Mouse (Mus musculus) MEL (cell line): Measurements from ENCODE around the gene Rplp2. TPM values are rescaled to one million over a fixed set of nuclear protein-coding genes. Genes with fewer than 3 reads are reported as not detected.

Source experiments
- DNase-seq: peaks from one replicate; pipeline ENCODE4 v3.0.0; 2011; ENCODE audit warnings: low read depth, low spot score
- H3K27ac ChIP-seq: 2 replicates; pipeline ENCODE4 v1.5.1; 2012; ENCODE audit warnings: low read depth, mild to moderate bottlenecking, control low read depth, low read length, moderate library complexity; ENCODE audit not compliant: control insufficient read depth
- H3K27me3 ChIP-seq, 2 experiments: fragments of 150-350 bp in 1 of 2; sonication (generic) in 1 of 2; 2 replicates each; pipeline ENCODE4 v1.6.1; 2012; ENCODE audit warnings: low read length in 2 of 2, mild to moderate bottlenecking in 2 of 2, improper control_type of control experiment in 1 of 2, moderate library complexity in 1 of 2; ENCODE audit not compliant: insufficient read depth in 2 of 2, control insufficient read depth in 1 of 2
- H3K36me3 ChIP-seq, 2 experiments: 2 replicates each; pipeline ENCODE4 v1.6.1; 2012 to 2014; ENCODE audit warnings: low read length in 2 of 2, improper control_type of control experiment in 1 of 2, inconsistent platforms in 1 of 2, mild to moderate bottlenecking in 1 of 2; ENCODE audit not compliant: insufficient read depth in 2 of 2, control insufficient read depth in 1 of 2
- H3K4me1 ChIP-seq, 2 experiments: fragments of 150-350 bp in 1 of 2; sonication (generic) in 1 of 2; 2 replicates each; pipeline ENCODE4 v1.6.1; 2012; ENCODE audit warnings: low read length in 2 of 2, improper control_type of control experiment in 1 of 2, mild to moderate bottlenecking in 1 of 2; ENCODE audit not compliant: insufficient read depth in 2 of 2, control insufficient read depth in 1 of 2
- H3K4me3 ChIP-seq, 2 experiments: fragments of 150-350 bp in 1 of 2; sonication (generic) in 1 of 2; 2 replicates each; pipeline ENCODE4 v1.5.1; 2012; ENCODE audit warnings: low read depth in 2 of 2, low read length in 2 of 2, mild to moderate bottlenecking in 2 of 2, moderate library complexity in 2 of 2, control low read depth in 1 of 2, improper control_type of control experiment in 1 of 2; ENCODE audit not compliant: control insufficient read depth in 1 of 2, insufficient read depth in 1 of 2
- H3K79me2 ChIP-seq: 2 replicates; pipeline ENCODE4 v1.6.1; 2012; ENCODE audit warnings: mild to moderate bottlenecking, low read length, moderate library complexity; ENCODE audit not compliant: control insufficient read depth, poor library complexity, insufficient read depth
- H3K9ac ChIP-seq: 2 replicates; pipeline ENCODE4 v1.6.1; 2012; ENCODE audit warnings: low read depth, mild to moderate bottlenecking, control low read depth, low read length, moderate library complexity; ENCODE audit not compliant: control insufficient read depth, poor library complexity, severe bottlenecking
- H3K9me3 ChIP-seq: fragments of 150-350 bp; sonication (generic); replicated peaks from 2 replicates; pipeline ENCODE4 v1.6.1; 2012; ENCODE audit warnings: mild to moderate bottlenecking, low read length, improper control_type of control experiment, moderate library complexity; ENCODE audit not compliant: insufficient read depth
- CHD1 ChIP-seq: IDR thresholded peaks from 2 replicates; pipeline ENCODE4 v1.6.1; 2012; ENCODE audit warnings: low read depth, mild to moderate bottlenecking, inconsistent platforms, low read length, improper control_type of control experiment
- CTCF ChIP-seq, 3 experiments: IDR thresholded peaks in 2 of 3; conservative IDR thresholded peaks in 1 of 3; 2 replicates each; pipeline ENCODE4 v1.5.1; 2011 to 2012; ENCODE audit warnings: low read length in 3 of 3, low read depth in 2 of 3, mild to moderate bottlenecking in 2 of 3, improper control_type of control experiment in 1 of 3, inconsistent platforms in 1 of 3, mixed read lengths in 1 of 3, moderate library complexity in 1 of 3; ENCODE audit not compliant: control insufficient read depth in 1 of 3, insufficient read depth in 1 of 3, poor library complexity in 1 of 3, severe bottlenecking in 1 of 3
- E2F4 ChIP-seq: IDR thresholded peaks from 2 replicates; pipeline ENCODE4 v1.6.1; 2011; ENCODE audit warnings: low read depth, low read length, improper control_type of control experiment, borderline replicate concordance
- ELF1 ChIP-seq: IDR thresholded peaks from 2 replicates; pipeline ENCODE4 v1.6.1; 2014; ENCODE audit warnings: low read depth, mild to moderate bottlenecking, inconsistent platforms, low read length, improper control_type of control experiment, moderate library complexity
- GABPA ChIP-seq: IDR thresholded peaks from 2 replicates; pipeline ENCODE4 v1.6.1; 2012; ENCODE audit warnings: low read depth, mild to moderate bottlenecking, inconsistent platforms, low read length, improper control_type of control experiment, moderate library complexity
- HCFC1 ChIP-seq: IDR thresholded peaks from 2 replicates; pipeline ENCODE4 v1.6.1; 2012; ENCODE audit warnings: low read depth, mild to moderate bottlenecking, inconsistent platforms, low read length, improper control_type of control experiment, moderate library complexity
- MAFK ChIP-seq: IDR thresholded peaks from 2 replicates; pipeline ENCODE4 v1.6.1; 2011; ENCODE audit warnings: low read depth, mild to moderate bottlenecking, low read length, improper control_type of control experiment, borderline replicate concordance
- MAX ChIP-seq: IDR thresholded peaks from 2 replicates; pipeline ENCODE4 v1.6.1; 2011; ENCODE audit warnings: low read length, improper control_type of control experiment
- MAZ ChIP-seq: IDR thresholded peaks from 2 replicates; pipeline ENCODE4 v1.6.1; 2012; ENCODE audit warnings: low read depth, mild to moderate bottlenecking, inconsistent platforms, low read length, improper control_type of control experiment
- MXI1 ChIP-seq: IDR thresholded peaks from 2 replicates; pipeline ENCODE4 v1.6.1; 2011; ENCODE audit warnings: mild to moderate bottlenecking, low read depth, low read length, improper control_type of control experiment
- MYB ChIP-seq: IDR thresholded peaks from 2 replicates; pipeline ENCODE4 v1.6.1; 2011; ENCODE audit warnings: mild to moderate bottlenecking, low read depth, low read length, improper control_type of control experiment
- NELFE ChIP-seq: IDR thresholded peaks from 2 replicates; pipeline ENCODE4 v1.6.1; 2011; ENCODE audit warnings: low read depth, low read length, improper control_type of control experiment
- NRF1 ChIP-seq: IDR thresholded peaks from 2 replicates; pipeline ENCODE4 v1.6.1; 2014; ENCODE audit warnings: low read depth, mild to moderate bottlenecking, inconsistent platforms, low read length, improper control_type of control experiment, moderate library complexity; ENCODE audit not compliant: poor library complexity, insufficient read depth, severe bottlenecking
- POLR2A ChIP-seq, 2 experiments: IDR thresholded peaks; 2 replicates each; pipeline ENCODE4 v1.6.1; 2011 to 2012; ENCODE audit warnings: low read length in 2 of 2, mild to moderate bottlenecking in 2 of 2, control low read depth in 1 of 2, improper control_type of control experiment in 1 of 2, low read depth in 1 of 2, moderate library complexity in 1 of 2; ENCODE audit not compliant: control insufficient read depth in 1 of 2, insufficient read depth in 1 of 2, poor library complexity in 1 of 2
- SIN3A ChIP-seq: IDR thresholded peaks from 2 replicates; pipeline ENCODE4 v1.6.1; 2012; ENCODE audit warnings: low read length, improper control_type of control experiment, inconsistent platforms
- TAL1 ChIP-seq: IDR thresholded peaks from 2 replicates; pipeline ENCODE4 v1.6.1; 2012; ENCODE audit warnings: mild to moderate bottlenecking, inconsistent platforms, low read length, moderate library complexity, mixed read lengths
- TBP ChIP-seq: IDR thresholded peaks from 2 replicates; pipeline ENCODE4 v1.8.0; 2011; ENCODE audit warnings: low read depth, low read length, improper control_type of control experiment
- TCF12 ChIP-seq: IDR thresholded peaks from 2 replicates; pipeline ENCODE4 v1.6.1; 2014; ENCODE audit warnings: low read depth, mild to moderate bottlenecking, inconsistent platforms, low read length, improper control_type of control experiment, moderate library complexity
- UBTF ChIP-seq: IDR thresholded peaks from 2 replicates; pipeline ENCODE4 v1.6.1; 2012; ENCODE audit warnings: low read depth, mild to moderate bottlenecking, inconsistent platforms, low read length, improper control_type of control experiment, moderate library complexity, borderline replicate concordance; ENCODE audit not compliant: insufficient read depth
- ZC3H11A ChIP-seq: IDR thresholded peaks from 2 replicates; pipeline ENCODE4 v1.6.1; 2012; ENCODE audit warnings: low read depth, mild to moderate bottlenecking, inconsistent platforms, low read length, improper control_type of control experiment
- polyA plus RNA-seq, 2 experiments: library from polyadenylated mRNA; stranded (reverse) in 1 of 2; unstranded in 1 of 2; fragments of >175 nt in 1 of 2; fragments of >200 nt in 1 of 2; gene quantifications; 2 replicates each; pipeline versions ENCODE4 v1.2.1 to v1.2.4; 2012; ENCODE audit warnings: low replicate concordance in 2 of 2, low read depth in 1 of 2; ENCODE audit not compliant: insufficient read length in 2 of 2, insufficient read depth in 1 of 2, missing spikeins in 1 of 2
- total RNA-seq: library from RNA; depleted of rRNA; stranded (reverse); fragments of 300-350 nt; gene quantifications from 2 replicates; pipeline ENCODE4 v1.2.3, GENCODE M21; 2012

Rplp2 gene
- total and polyA plus RNA-seq, 3 experiments = 3,503 to 3,690 TPM; not detected in 1

DNA sequence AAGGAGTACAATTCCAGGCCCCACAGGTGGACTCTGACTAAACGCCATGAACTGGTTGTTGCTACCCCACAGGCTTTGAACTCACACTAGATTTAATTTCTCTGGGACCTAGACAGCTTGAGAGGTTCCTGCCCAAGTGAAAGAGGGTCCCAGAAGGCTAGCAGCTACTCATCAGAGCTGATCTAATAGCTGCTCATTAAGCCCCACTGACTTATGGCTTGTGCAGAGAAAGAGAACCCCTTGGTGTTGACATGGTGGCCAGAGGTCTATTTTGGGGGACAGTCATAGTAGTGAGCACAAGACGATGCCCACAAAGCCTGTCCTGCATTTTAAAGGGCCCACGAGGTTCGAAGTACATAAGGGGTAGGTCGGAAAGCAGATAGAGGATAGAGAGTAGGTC lies 27.0 kb downstream of the Rplp2 start:
- peak; percentile 49 for DNase-seq
- Histone ChIP-seq H3K4me1 (peaks cover 3 to 25% of the 10 kb centered on the region in 2 experiments; a peak in 3 of 4 replicates), H3K4me3 (peak overlapping the region; percentile 95)
- TF ChIP-seq NRF1 (no peak), MXI1 (no peak), GABPA (no peak), CTCF (IDR thresholded peaks at IDR 0.05 in 2 of 3, conservative IDR thresholded peaks at IDR 0.05 in 1 of 3; ENCODE audit: control insufficient read depth in 1 of 3, insufficient read depth in 1 of 3, low read depth in 2 of 3, low read length in 3 of 3, poor library complexity in 1 of 3, severe bottlenecking in 1 of 3) (no peak), MAZ (no peak), E2F4 (no peak), TAL1 (no peak)
- TF ChIP-seq, all 39 proteins: peak for 0
- no peak overlapping the region for H3K27ac ChIP-seq
- no peaks in the 10 kb centered on the region for H3K9me3 ChIP-seq
- H3K27me3 ChIP-seq = no peaks in the 10 kb centered on the region
- H3K79me2 ChIP-seq = peaks cover 57% of the 10 kb centered on the region
- peak overlapping the region; percentile 98 for H3K9ac ChIP-seq
- H3K36me3 ChIP-seq = peaks cover 0 to 21% of the 10 kb centered on the region in 2 experiments; a peak in 2 of 4 replicates

DNA sequence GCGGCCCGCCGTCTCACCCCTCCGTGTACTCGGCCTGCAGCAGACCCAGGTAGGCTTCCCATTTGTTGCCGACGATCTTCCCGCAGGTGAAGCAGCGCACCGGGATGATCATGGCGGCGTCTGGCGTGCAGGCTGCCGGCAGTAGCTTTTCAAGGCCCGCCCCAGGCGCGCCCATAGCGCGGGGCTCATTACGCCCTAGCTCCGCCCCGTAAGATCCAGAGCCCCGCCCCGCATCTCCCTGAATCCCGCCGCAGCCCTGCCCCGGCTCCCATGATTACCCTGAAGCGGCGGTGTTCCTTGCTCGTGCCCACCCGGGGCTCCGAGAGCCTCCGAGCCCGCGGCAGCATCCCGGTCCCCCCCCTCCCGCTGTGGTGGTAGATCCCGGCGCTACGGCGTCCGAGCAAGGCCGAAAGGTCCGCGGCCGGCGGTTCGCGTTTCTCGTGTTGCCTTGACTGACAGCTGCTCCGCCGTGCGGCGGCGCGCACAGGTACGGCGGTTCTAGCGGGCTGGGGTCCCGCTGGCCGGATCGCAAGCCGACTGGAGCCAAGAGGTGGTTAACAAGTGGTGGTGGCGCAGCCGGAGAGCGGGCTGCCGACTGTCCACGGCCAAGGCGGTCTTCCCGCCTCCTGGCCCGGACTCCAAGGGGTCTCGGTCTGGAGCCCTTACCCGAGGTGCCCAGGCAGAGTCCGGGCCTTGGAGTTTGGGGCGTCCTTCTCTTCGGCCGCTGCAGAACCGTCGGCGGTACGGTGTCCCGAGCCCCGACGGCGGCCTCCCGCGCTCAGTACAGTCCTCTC lies 28.0 kb downstream of the Rplp2 start, which contains the start of the genes Polr2l and Tspan4:
Polr2l (minus strand) TSS at position 122 of the 794 bp plus-strand sequence.
Tspan4 (plus strand) TSS at position 230 of the 794 bp plus-strand sequence.
- peak within 1 kb of the TSS; percentile 95 for H3K4me3 ChIP-seq
- H3K4me1 ChIP-seq = peaks cover 3 to 22% of the 10 kb centered on the region in 2 experiments; a peak in 3 of 4 replicates
- peak; percentile 91 for DNase-seq
- no peaks in the 10 kb centered on the region for H3K9me3 ChIP-seq
- peak within 1 kb of the TSS; percentile 98 for H3K9ac ChIP-seq
- peaks cover 0 to 16% of the 10 kb centered on the region in 2 experiments; a peak in 2 of 4 replicates for H3K36me3 ChIP-seq
- H3K79me2 ChIP-seq = peaks cover 51% of the 10 kb centered on the region
- no peaks in the 10 kb centered on the region for H3K27me3 ChIP-seq
- peak; percentile 15; the same call in 1 of the 2 replicates for TF ChIP-seq TBP
- peak; percentile 99 for TF ChIP-seq CHD1
- TF ChIP-seq SIN3A = peak; percentile 98
- no peak for TF ChIP-seq ELF1
- no peak for TF ChIP-seq ZC3H11A
- TF ChIP-seq CTCF (IDR thresholded peaks at IDR 0.05 in 2 of 3, conservative IDR thresholded peaks at IDR 0.05 in 1 of 3; ENCODE audit: control insufficient read depth in 1 of 3, insufficient read depth in 1 of 3, low read depth in 2 of 3, low read length in 3 of 3, poor library complexity in 1 of 3, severe bottlenecking in 1 of 3) = 0 out of 6 replicates have a peak, but pooled peaks of 1 of the 3 experiments have one; percentile 17
- no peak for TF ChIP-seq MAFK
- 0 out of 2 replicates have a peak, but pooled peaks have one; percentile 17 for TF ChIP-seq MAZ
- TF ChIP-seq E2F4 = no peak
- no peak for TF ChIP-seq MYB
- peak; percentile 82 for TF ChIP-seq NELFE
- peak in 1 of 2 experiments; percentile 84; a peak in 3 of 4 replicates for TF ChIP-seq POLR2A (IDR thresholded peaks at IDR 0.05; ENCODE audit: control insufficient read depth in 1 of 2, insufficient read depth in 1 of 2, low read depth in 1 of 2, low read length in 2 of 2, poor library complexity in 1 of 2)
- peak; percentile 67 for TF ChIP-seq MAX
- TF ChIP-seq HCFC1 = peak; percentile 89
- peak; percentile 22; the same call in 1 of the 2 replicates for TF ChIP-seq TCF12
- TF ChIP-seq MXI1 = peak; percentile 100
- no peak; the same call in 1 of the 2 replicates for TF ChIP-seq UBTF
- H3K27ac ChIP-seq = peak within 1 kb of the TSS; percentile 71
